Mouse (Mus musculus): ENCODE measurements around the gene Ghsr. TPM values are rescaled to one million over a fixed set of nuclear protein-coding genes. Genes with fewer than 3 reads are reported as not detected.
"Not testable (repeated sequence)": the region's sequence is repeated elsewhere in the genome, so short reads cannot be mapped to it uniquely, and the experiment has no call there.

The Ghsr gene
- polyA plus RNA-seq, 1 experiment from 2014 or later = 0.34 TPM

GRCm38 (mm10) chr3:27389923-27390322 is 18.8 kb downstream of the Ghsr start:
- Histone ChIP-seq H3K4me2 (no peak overlapping the region), H3K27me3 (ENCODE audit: control insufficient read depth, insufficient read depth, low read length) (no peaks in the 10 kb centered on the region), H3K4me1 (ENCODE audit: control insufficient read depth, insufficient read depth, low read length) (no peaks in the 10 kb centered on the region), H3K9me3 (ENCODE audit: control insufficient read depth, low read length) (no peaks in the 10 kb centered on the region), H3K36me3 (ENCODE audit: control insufficient read depth, insufficient read depth, low read length) (no peaks in the 10 kb centered on the region), H3K9ac (ENCODE audit: low read length) (no peak overlapping the region), H3K4me3 (ENCODE audit: low read depth, low read length) (no peak overlapping the region), H3K27ac (ENCODE audit: low read depth, low read length) (no peak overlapping the region)
- DNase-seq (ENCODE audit: low spot score, missing footprints) = no peak
- WGBS = 78% methylated on average over 1 of the region's 1 CpGs
- ATAC-seq (ENCODE audit: low FRiP score) = no peak

GRCm38 (mm10) chr3:27400996-27401395 is 29.8 kb downstream of the Ghsr start:
- not testable (repeated sequence) for H3K4me3 ChIP-seq (ENCODE audit: low read depth, low read length); H3K4me2 ChIP-seq; H3K27ac ChIP-seq (ENCODE audit: low read depth, low read length); H3K9me3 ChIP-seq (ENCODE audit: control insufficient read depth, low read length); H3K36me3 ChIP-seq (ENCODE audit: control insufficient read depth, insufficient read depth, low read length); DNase-seq (ENCODE audit: low spot score, missing footprints); H3K4me1 ChIP-seq (ENCODE audit: control insufficient read depth, insufficient read depth, low read length); H3K9ac ChIP-seq (ENCODE audit: low read length); ATAC-seq (ENCODE audit: low FRiP score); H3K27me3 ChIP-seq (ENCODE audit: control insufficient read depth, insufficient read depth, low read length)
- 90% methylated on average over 3 of the region's 3 CpGs for WGBS

- Histone ChIP-seq H3K4me2 (no peak overlapping the region), H3K4me3 (ENCODE audit: low read depth, low read length) (no peak overlapping the region), H3K9ac (ENCODE audit: low read length) (no peak overlapping the region), H3K27ac (ENCODE audit: low read depth, low read length) (no peak overlapping the region), H3K36me3 (ENCODE audit: control insufficient read depth, insufficient read depth, low read length) (no peaks in the 10 kb centered on the region), H3K4me1 (ENCODE audit: control insufficient read depth, insufficient read depth, low read length) (no peaks in the 10 kb centered on the region), H3K9me3 (ENCODE audit: control insufficient read depth, low read length) (no peaks in the 10 kb centered on the region), H3K27me3 (ENCODE audit: control insufficient read depth, insufficient read depth, low read length) (no peaks in the 10 kb centered on the region)
- ATAC-seq (ENCODE audit: low FRiP score) (no peak), DNase-seq (ENCODE audit: low spot score, missing footprints) (no peak)
- 88% methylated on average over 3 of the region's 3 CpGs for WGBS
Observed at GRCm38 (mm10) chr3:27406440-27406839, 35.3 kb downstream of the Ghsr start.

- H3K9ac ChIP-seq (ENCODE audit: low read length) = no peak overlapping the region
- H3K4me2 ChIP-seq = no peak overlapping the region
- no peaks in the 10 kb centered on the region for H3K27me3 ChIP-seq (ENCODE audit: control insufficient read depth, insufficient read depth, low read length)
- no peak overlapping the region for H3K4me3 ChIP-seq (ENCODE audit: low read depth, low read length)
- H3K4me1 ChIP-seq (ENCODE audit: control insufficient read depth, insufficient read depth, low read length) = no peaks in the 10 kb centered on the region
- no peaks in the 10 kb centered on the region for H3K9me3 ChIP-seq (ENCODE audit: control insufficient read depth, low read length)
- 71% methylated on average over 2 of the region's 2 CpGs for WGBS
- ATAC-seq (ENCODE audit: low FRiP score) = no peak
- no peak for DNase-seq (ENCODE audit: low spot score, missing footprints)
- no peak overlapping the region for H3K27ac ChIP-seq (ENCODE audit: low read depth, low read length)
- no peaks in the 10 kb centered on the region for H3K36me3 ChIP-seq (ENCODE audit: control insufficient read depth, insufficient read depth, low read length)
Observed at GRCm38 (mm10) chr3:27408564-27408963, 37.4 kb downstream of the Ghsr start.

GRCm38 (mm10) chr3:27411286-27411685 is 40.1 kb downstream of the Ghsr start:
- H3K36me3 ChIP-seq (ENCODE audit: control insufficient read depth, insufficient read depth, low read length) = no peaks in the 10 kb centered on the region
- H3K4me1 ChIP-seq (ENCODE audit: control insufficient read depth, insufficient read depth, low read length) = no peaks in the 10 kb centered on the region
- H3K4me3 ChIP-seq (ENCODE audit: low read depth, low read length) = no peak overlapping the region
- DNase-seq (ENCODE audit: low spot score, missing footprints) (no peak), ATAC-seq (ENCODE audit: low FRiP score) (no peak)
- no peaks in the 10 kb centered on the region for H3K9me3 ChIP-seq (ENCODE audit: control insufficient read depth, low read length)
- no peak overlapping the region for H3K9ac ChIP-seq (ENCODE audit: low read length)
- H3K27ac ChIP-seq (ENCODE audit: low read depth, low read length) = no peak overlapping the region
- H3K27me3 ChIP-seq (ENCODE audit: control insufficient read depth, insufficient read depth, low read length) = no peaks in the 10 kb centered on the region
- H3K4me2 ChIP-seq = no peak overlapping the region
- 85% methylated on average over 2 of the region's 2 CpGs for WGBS

GRCm38 (mm10) chr3:27413566-27413965 is 42.4 kb downstream of the Ghsr start:
- Histone ChIP-seq H3K4me3 (ENCODE audit: low read depth, low read length) (no peak overlapping the region), H3K4me2 (no peak overlapping the region), H3K4me1 (ENCODE audit: control insufficient read depth, insufficient read depth, low read length) (no peaks in the 10 kb centered on the region), H3K36me3 (ENCODE audit: control insufficient read depth, insufficient read depth, low read length) (no peaks in the 10 kb centered on the region; the same call in 1 of the 2 replicates), H3K9me3 (ENCODE audit: control insufficient read depth, low read length) (no peaks in the 10 kb centered on the region), H3K27me3 (ENCODE audit: control insufficient read depth, insufficient read depth, low read length) (no peaks in the 10 kb centered on the region), H3K9ac (ENCODE audit: low read length) (no peak overlapping the region), H3K27ac (ENCODE audit: low read depth, low read length) (no peak overlapping the region)
- ATAC-seq (ENCODE audit: low FRiP score) (no peak), DNase-seq (ENCODE audit: low spot score, missing footprints) (peak; percentile 19)
- WGBS = 71% methylated on average over 3 of the region's 3 CpGs

GRCm38 (mm10) chr3:27416786-27417185 is 45.6 kb downstream of the Ghsr start:
- Histone ChIP-seq H3K27me3 (ENCODE audit: control insufficient read depth, insufficient read depth, low read length) (no peaks in the 10 kb centered on the region), H3K27ac (ENCODE audit: low read depth, low read length) (no peak overlapping the region), H3K36me3 (ENCODE audit: control insufficient read depth, insufficient read depth, low read length) (no peaks in the 10 kb centered on the region; the same call in 1 of the 2 replicates), H3K9me3 (ENCODE audit: control insufficient read depth, low read length) (no peaks in the 10 kb centered on the region), H3K4me2 (no peak overlapping the region), H3K4me3 (ENCODE audit: low read depth, low read length) (no peak overlapping the region), H3K4me1 (ENCODE audit: control insufficient read depth, insufficient read depth, low read length) (no peaks in the 10 kb centered on the region), H3K9ac (ENCODE audit: low read length) (no peak overlapping the region)
- DNase-seq (ENCODE audit: low spot score, missing footprints) (peak; percentile 70), ATAC-seq (ENCODE audit: low FRiP score) (no peak)
- WGBS = 71% methylated on average over 10 of the region's 10 CpGs

GRCm38 (mm10) chr3:27418602-27419001 is 47.5 kb downstream of the Ghsr start:
- no peaks in the 10 kb centered on the region for H3K27me3 ChIP-seq (ENCODE audit: control insufficient read depth, insufficient read depth, low read length)
- H3K4me1 ChIP-seq (ENCODE audit: control insufficient read depth, insufficient read depth, low read length) = no peaks in the 10 kb centered on the region
- peak; percentile 33 for DNase-seq (ENCODE audit: low spot score, missing footprints)
- 96% methylated on average over 8 of the region's 8 CpGs for WGBS
- no peak overlapping the region for H3K4me2 ChIP-seq
- no peak for ATAC-seq (ENCODE audit: low FRiP score)
- H3K9ac ChIP-seq (ENCODE audit: low read length) = no peak overlapping the region
- no peak overlapping the region for H3K4me3 ChIP-seq (ENCODE audit: low read depth, low read length)
- H3K36me3 ChIP-seq (ENCODE audit: control insufficient read depth, insufficient read depth, low read length) = no peaks in the 10 kb centered on the region; the same call in 1 of the 2 replicates
- H3K27ac ChIP-seq (ENCODE audit: low read depth, low read length) = no peak overlapping the region
- H3K9me3 ChIP-seq (ENCODE audit: control insufficient read depth, low read length) = no peaks in the 10 kb centered on the region

- Histone ChIP-seq H3K36me3 (ENCODE audit: control insufficient read depth, insufficient read depth, low read length) (no peaks in the 10 kb centered on the region; the same call in none of the 2 replicates), H3K4me3 (ENCODE audit: low read depth, low read length) (no peak overlapping the region), H3K4me2 (no peak overlapping the region), H3K4me1 (ENCODE audit: control insufficient read depth, insufficient read depth, low read length) (no peaks in the 10 kb centered on the region), H3K9me3 (ENCODE audit: control insufficient read depth, low read length) (no peaks in the 10 kb centered on the region), H3K27ac (ENCODE audit: low read depth, low read length) (no peak overlapping the region), H3K9ac (ENCODE audit: low read length) (no peak overlapping the region), H3K27me3 (ENCODE audit: control insufficient read depth, insufficient read depth, low read length) (no peaks in the 10 kb centered on the region)
- no peak for ATAC-seq (ENCODE audit: low FRiP score)
- WGBS = 68% methylated on average over 12 of the region's 12 CpGs
- DNase-seq (ENCODE audit: low spot score, missing footprints) = peak; percentile 72
Observed at GRCm38 (mm10) chr3:27421980-27422379, 50.8 kb downstream of the Ghsr start.

- Histone ChIP-seq H3K9ac (ENCODE audit: low read length) (no peak overlapping the region), H3K27me3 (ENCODE audit: control insufficient read depth, insufficient read depth, low read length) (no peaks in the 10 kb centered on the region), H3K36me3 (ENCODE audit: control insufficient read depth, insufficient read depth, low read length) (no peaks in the 10 kb centered on the region; the same call in none of the 2 replicates), H3K27ac (ENCODE audit: low read depth, low read length) (no peak overlapping the region), H3K9me3 (ENCODE audit: control insufficient read depth, low read length) (no peaks in the 10 kb centered on the region), H3K4me3 (ENCODE audit: low read depth, low read length) (no peak overlapping the region), H3K4me2 (no peak overlapping the region), H3K4me1 (ENCODE audit: control insufficient read depth, insufficient read depth, low read length) (no peaks in the 10 kb centered on the region)
- DNase-seq (ENCODE audit: low spot score, missing footprints) (peak; percentile 49), ATAC-seq (ENCODE audit: low FRiP score) (no peak)
- 91% methylated on average over 6 of the region's 6 CpGs for WGBS
Observed at GRCm38 (mm10) chr3:27422521-27422920, 51.4 kb downstream of the Ghsr start.
